Mouse (Mus musculus): ENCODE data around the gene Ube2cbp. TPM values are rescaled to one million over a fixed set of nuclear protein-coding genes. Genes with fewer than 3 reads are reported as not detected.

Ube2cbp gene
- polyA plus RNA-seq, 1 experiment, result 7.7 TPM

DNA sequence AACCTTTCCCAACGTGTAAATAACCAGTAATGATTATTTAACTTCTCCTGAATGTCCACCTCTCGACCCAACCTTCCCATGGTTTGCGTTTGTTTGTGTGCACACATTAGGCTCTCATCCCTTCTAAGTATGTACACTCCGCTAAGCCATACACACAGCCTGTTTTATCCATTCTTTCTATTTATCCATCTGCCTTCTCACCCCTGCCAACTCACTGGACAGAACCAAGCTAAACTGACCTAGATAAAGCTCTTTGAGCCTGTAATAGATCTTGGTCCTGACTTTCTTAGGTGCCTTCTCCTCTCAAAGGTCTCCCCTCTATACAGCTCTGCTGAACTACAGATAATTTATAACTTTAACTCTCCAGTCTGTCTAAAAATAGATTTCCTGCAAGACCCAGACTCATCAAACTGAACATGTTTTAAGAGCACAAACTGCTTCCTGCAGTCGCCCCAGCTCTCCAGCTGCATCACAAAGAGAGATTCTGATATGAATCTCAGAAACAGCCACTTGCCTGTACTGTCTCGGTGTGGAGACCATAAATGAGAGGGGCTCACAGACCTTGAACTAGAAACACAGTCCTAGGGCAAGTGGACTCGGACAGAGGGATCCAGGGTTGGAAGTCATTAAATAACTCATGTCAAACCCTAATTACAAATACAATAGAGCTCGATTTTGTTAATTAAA lies 71.0 kb downstream of the Ube2cbp start:
- no peaks in the 10 kb centered on the region for H3K27me3 ChIP-seq (ENCODE audit: control insufficient read depth, insufficient read depth, insufficient read length)
- no peaks in the 10 kb centered on the region for H3K79me2 ChIP-seq (ENCODE audit: control insufficient read depth, insufficient read depth)
- no peak overlapping the region for H3K4me3 ChIP-seq (ENCODE audit: insufficient read depth, poor library complexity, severe bottlenecking)
- no peaks in the 10 kb centered on the region for H3K36me3 ChIP-seq (ENCODE audit: control insufficient read depth, insufficient read depth)
- no peak overlapping the region for H3ac ChIP-seq (ENCODE audit: control insufficient read depth, insufficient read length, low read depth)
- H3K79me3 ChIP-seq (ENCODE audit: low read depth), result no peaks in the 10 kb centered on the region
- no peak for TF ChIP-seq MYOG (IDR thresholded peaks at IDR 0.05; ENCODE audit: control insufficient read depth, extremely low read depth, insufficient read length)
- no peak for TF ChIP-seq MYOD1 (IDR thresholded peaks at IDR 0.05; ENCODE audit: control insufficient read depth, insufficient read length, low read depth)
- no peak for TF ChIP-seq CEBPB (IDR thresholded peaks at IDR 0.05; ENCODE audit: low read depth)
- no peak for TF ChIP-seq MAX (IDR thresholded peaks at IDR 0.05)
- no peak for TF ChIP-seq FOSL1 (IDR thresholded peaks at IDR 0.05; ENCODE audit: insufficient read depth, low read length, poor library complexity, severe bottlenecking)
- TF ChIP-seq CTCF (IDR thresholded peaks at IDR 0.05; ENCODE audit: control insufficient read depth, insufficient read depth, insufficient read length), result no peak
- TF ChIP-seq USF1 (IDR thresholded peaks at IDR 0.05; ENCODE audit: low read depth), result no peak

DNA sequence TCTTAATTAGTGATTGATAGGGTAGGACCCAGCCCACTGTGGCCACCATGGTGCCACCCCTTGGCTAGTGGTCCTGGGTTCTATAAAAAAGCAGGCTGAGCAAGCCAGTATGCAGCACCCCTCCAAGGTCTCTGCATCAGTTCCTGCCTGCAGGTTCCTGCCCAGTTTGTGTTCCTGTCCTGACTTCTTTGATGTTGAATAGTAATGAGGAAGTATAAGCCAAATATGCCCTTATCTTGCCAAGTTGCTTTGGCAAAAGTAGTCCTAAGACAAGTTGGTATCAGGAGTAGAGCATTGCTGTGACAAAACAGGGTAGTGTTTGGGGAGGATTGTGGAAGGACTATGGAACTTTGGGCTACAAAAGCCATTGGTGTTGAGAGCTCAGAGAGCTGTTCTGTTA lies 73.3 kb downstream of the Ube2cbp start:
- Histone ChIP-seq H3K36me3 (ENCODE audit: control insufficient read depth, insufficient read depth) (no peaks in the 10 kb centered on the region), H3K4me3 (ENCODE audit: insufficient read depth, poor library complexity, severe bottlenecking) (no peak overlapping the region), H3K27me3 (ENCODE audit: control insufficient read depth, insufficient read depth, insufficient read length) (no peaks in the 10 kb centered on the region), H3K79me2 (ENCODE audit: control insufficient read depth, insufficient read depth) (no peaks in the 10 kb centered on the region), H3K79me3 (ENCODE audit: low read depth) (no peaks in the 10 kb centered on the region), H3ac (ENCODE audit: control insufficient read depth, insufficient read length, low read depth) (no peak overlapping the region)
- TF ChIP-seq USF1 (IDR thresholded peaks at IDR 0.05; ENCODE audit: low read depth) (no peak), MYOD1 (IDR thresholded peaks at IDR 0.05; ENCODE audit: control insufficient read depth, insufficient read length, low read depth) (no peak), MAX (IDR thresholded peaks at IDR 0.05) (no peak), CEBPB (IDR thresholded peaks at IDR 0.05; ENCODE audit: low read depth) (no peak), CTCF (IDR thresholded peaks at IDR 0.05; ENCODE audit: control insufficient read depth, insufficient read depth, insufficient read length) (no peak), MYOG (IDR thresholded peaks at IDR 0.05; ENCODE audit: control insufficient read depth, extremely low read depth, insufficient read length) (no peak), FOSL1 (IDR thresholded peaks at IDR 0.05; ENCODE audit: insufficient read depth, low read length, poor library complexity, severe bottlenecking) (no peak)

DNA sequence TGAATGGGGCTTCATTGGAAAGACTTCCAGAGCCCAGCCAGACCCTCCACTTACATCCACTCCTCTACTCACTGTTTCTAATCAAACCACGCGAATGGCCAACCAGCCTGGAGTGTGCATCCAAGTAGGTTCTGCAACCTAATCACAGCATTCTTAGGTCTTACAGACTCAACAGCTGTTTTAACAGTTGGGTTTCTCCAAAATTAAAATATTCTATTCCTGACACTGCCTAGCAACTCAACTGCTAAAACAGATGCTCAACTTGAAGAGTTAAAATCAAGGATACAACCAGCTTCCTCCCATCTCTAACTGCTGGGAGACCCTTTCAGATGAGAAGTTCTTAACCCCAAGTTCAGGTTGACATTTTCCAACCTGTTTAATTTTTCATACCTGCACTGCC lies 74.0 kb downstream of the Ube2cbp start:
- TF ChIP-seq CEBPB (IDR thresholded peaks at IDR 0.05; ENCODE audit: low read depth), result no peak
- no peak for TF ChIP-seq MYOG (IDR thresholded peaks at IDR 0.05; ENCODE audit: control insufficient read depth, extremely low read depth, insufficient read length)
- TF ChIP-seq CTCF (IDR thresholded peaks at IDR 0.05; ENCODE audit: control insufficient read depth, insufficient read depth, insufficient read length), result no peak
- TF ChIP-seq USF1 (IDR thresholded peaks at IDR 0.05; ENCODE audit: low read depth), result no peak
- no peak for TF ChIP-seq MYOD1 (IDR thresholded peaks at IDR 0.05; ENCODE audit: control insufficient read depth, insufficient read length, low read depth)
- TF ChIP-seq MAX (IDR thresholded peaks at IDR 0.05), result no peak
- TF ChIP-seq FOSL1 (IDR thresholded peaks at IDR 0.05; ENCODE audit: insufficient read depth, low read length, poor library complexity, severe bottlenecking), result no peak
- H3K27me3 ChIP-seq (ENCODE audit: control insufficient read depth, insufficient read depth, insufficient read length), result no peaks in the 10 kb centered on the region
- H3K36me3 ChIP-seq (ENCODE audit: control insufficient read depth, insufficient read depth), result no peaks in the 10 kb centered on the region
- no peaks in the 10 kb centered on the region for H3K79me3 ChIP-seq (ENCODE audit: low read depth)
- no peak overlapping the region for H3ac ChIP-seq (ENCODE audit: control insufficient read depth, insufficient read length, low read depth)
- H3K4me3 ChIP-seq (ENCODE audit: insufficient read depth, poor library complexity, severe bottlenecking), result no peak overlapping the region
- H3K79me2 ChIP-seq (ENCODE audit: control insufficient read depth, insufficient read depth), result no peaks in the 10 kb centered on the region

DNA sequence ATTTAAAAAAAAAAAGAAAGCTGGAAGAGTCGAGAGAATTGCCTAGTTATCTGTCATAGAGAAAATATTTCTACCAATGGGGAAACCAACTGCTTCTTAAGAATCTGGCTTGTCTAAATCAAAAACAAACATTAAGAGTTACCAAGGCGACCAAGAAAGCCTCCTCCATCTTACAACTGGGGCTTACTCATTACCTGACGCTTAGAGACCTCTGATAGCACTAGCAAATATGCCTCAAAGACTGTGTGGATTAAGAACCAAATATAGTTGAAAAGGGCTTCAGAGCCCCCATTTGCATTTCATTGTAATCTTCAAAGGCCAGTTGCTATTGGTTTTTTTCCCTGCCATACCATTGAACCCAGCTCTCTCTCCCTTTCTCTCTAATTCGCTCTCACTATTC lies 76.2 kb downstream of the Ube2cbp start:
- no peaks in the 10 kb centered on the region for H3K79me2 ChIP-seq (ENCODE audit: control insufficient read depth, insufficient read depth)
- H3ac ChIP-seq (ENCODE audit: control insufficient read depth, insufficient read length, low read depth), result no peak overlapping the region
- no peak for TF ChIP-seq MAX (IDR thresholded peaks at IDR 0.05)
- TF ChIP-seq MYOG (IDR thresholded peaks at IDR 0.05; ENCODE audit: control insufficient read depth, extremely low read depth, insufficient read length), result no peak
- no peak for TF ChIP-seq CTCF (IDR thresholded peaks at IDR 0.05; ENCODE audit: control insufficient read depth, insufficient read depth, insufficient read length)
- TF ChIP-seq CEBPB (IDR thresholded peaks at IDR 0.05; ENCODE audit: low read depth), result no peak
- no peak for TF ChIP-seq MYOD1 (IDR thresholded peaks at IDR 0.05; ENCODE audit: control insufficient read depth, insufficient read length, low read depth)
- TF ChIP-seq FOSL1 (IDR thresholded peaks at IDR 0.05; ENCODE audit: insufficient read depth, low read length, poor library complexity, severe bottlenecking), result no peak
- TF ChIP-seq USF1 (IDR thresholded peaks at IDR 0.05; ENCODE audit: low read depth), result no peak
- no peaks in the 10 kb centered on the region for H3K36me3 ChIP-seq (ENCODE audit: control insufficient read depth, insufficient read depth)
- no peak overlapping the region for H3K4me3 ChIP-seq (ENCODE audit: insufficient read depth, poor library complexity, severe bottlenecking)
- H3K27me3 ChIP-seq (ENCODE audit: control insufficient read depth, insufficient read depth, insufficient read length), result no peaks in the 10 kb centered on the region
- H3K79me3 ChIP-seq (ENCODE audit: low read depth), result no peaks in the 10 kb centered on the region

DNA sequence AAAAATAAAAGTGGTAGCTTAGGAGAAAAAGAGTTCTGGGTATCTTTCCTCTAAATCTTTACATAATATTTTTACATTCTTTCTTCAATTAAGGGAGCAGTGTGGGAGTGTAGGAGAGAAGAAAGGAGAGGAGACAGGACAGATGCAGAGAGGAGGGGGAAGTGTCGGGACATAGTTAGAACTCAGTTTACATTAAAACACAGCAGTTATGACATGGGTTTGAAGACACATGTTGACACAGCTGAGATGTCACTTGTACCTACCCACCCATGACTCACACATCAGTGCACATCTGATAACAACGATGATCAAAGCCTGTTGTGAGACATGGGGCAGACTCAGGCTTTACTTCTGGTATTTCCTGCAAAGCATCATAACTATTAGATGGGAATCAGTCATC lies 87.8 kb downstream of the Ube2cbp start:
- Histone ChIP-seq H3K36me3 (ENCODE audit: control insufficient read depth, insufficient read depth) (no peaks in the 10 kb centered on the region), H3K79me2 (ENCODE audit: control insufficient read depth, insufficient read depth) (no peaks in the 10 kb centered on the region), H3K4me3 (ENCODE audit: insufficient read depth, poor library complexity, severe bottlenecking) (no peak overlapping the region), H3ac (ENCODE audit: control insufficient read depth, insufficient read length, low read depth) (no peak overlapping the region), H3K27me3 (ENCODE audit: control insufficient read depth, insufficient read depth, insufficient read length) (no peaks in the 10 kb centered on the region), H3K79me3 (ENCODE audit: low read depth) (no peaks in the 10 kb centered on the region)
- no peak for TF ChIP-seq CEBPB (IDR thresholded peaks at IDR 0.05; ENCODE audit: low read depth)
- TF ChIP-seq MYOG (IDR thresholded peaks at IDR 0.05; ENCODE audit: control insufficient read depth, extremely low read depth, insufficient read length), result no peak
- TF ChIP-seq USF1 (IDR thresholded peaks at IDR 0.05; ENCODE audit: low read depth), result no peak
- no peak for TF ChIP-seq CTCF (IDR thresholded peaks at IDR 0.05; ENCODE audit: control insufficient read depth, insufficient read depth, insufficient read length)
- no peak for TF ChIP-seq FOSL1 (IDR thresholded peaks at IDR 0.05; ENCODE audit: insufficient read depth, low read length, poor library complexity, severe bottlenecking)
